Mouse (Mus musculus): ENCODE measurements around the gene Ccnk. TPM values are rescaled to one million over a fixed set of nuclear protein-coding genes. Genes with fewer than 3 reads are reported as not detected.

Ccnk gene
- polyA plus RNA-seq, 1 experiment from 2014 or later, result 3.7 TPM

Other genes starting within 250 kb of the Ccnk start
- 109 and 117 TPM in 2 replicates for gene Bcl11b, start 176.0 kb upstream of the Ccnk start, polyA plus RNA-seq (2015; fragmentation: Nextera tagmentation; extraction: Ambion mirVana)
- gene Setd3, start 265 bp upstream of the Ccnk start, polyA plus RNA-seq (2015; fragmentation: Nextera tagmentation; extraction: Ambion mirVana), result 98.3 and 108 TPM in 2 replicates
- 14.3 and 16.3 TPM in 2 replicates for gene Ccdc85c, start 95.8 kb downstream of the Ccnk start, polyA plus RNA-seq (2015; fragmentation: Nextera tagmentation; extraction: Ambion mirVana)
- gene Hhipl1, start 126.7 kb downstream of the Ccnk start, polyA plus RNA-seq (2015; fragmentation: Nextera tagmentation; extraction: Ambion mirVana), result 1.8 and 1.9 TPM in 2 replicates
- gene Cyp46a1, start 154.8 kb downstream of the Ccnk start, polyA plus RNA-seq (2015; fragmentation: Nextera tagmentation; extraction: Ambion mirVana), result 19.8 and 22.6 TPM in 2 replicates
- 58.6 and 65.7 TPM in 2 replicates for gene Eml1, start 191.4 kb downstream of the Ccnk start, polyA plus RNA-seq (2015; fragmentation: Nextera tagmentation; extraction: Ambion mirVana)